29 mouse cellular contexts compared by ENCODE assay signal in genomic region chr16:87103599-87103998, GRCm38 (mm10).
A peak's percentile ranks its signal among the peaks of the same experiment; 100 is the strongest.
DNase-seq lines count a peak whose midpoint lies in the region; ATAC-seq and TF ChIP-seq lines count a peak whose summit lies in the region.
"Had no signal": no experiment of that assay in that cellular context is flagged by ENCODE, and none has a peak within 500 bp of the region (broad histone marks: within the 10 kb centered on the region; RNA-seq: fewer than 3 reads in every experiment).

No protein-coding gene starts in this region.

- H3K9ac ChIP-seq in intestine, embryonic 15.5 days: no peak overlapping the region
- no peak overlapping the region for H3K9ac ChIP-seq in intestine, embryonic 16.5 days (ENCODE audit: low read depth, low read length)
- H3K9ac ChIP-seq in stomach, embryonic 14.5 days (replicated peaks; ENCODE audit: low read depth, low read length): no peak overlapping the region
- no peak overlapping the region for H3K9ac ChIP-seq in stomach, postnatal 0 days (ENCODE audit: low read length)
- H3K9ac ChIP-seq in forebrain, embryonic 15.5 days (replicated peaks): no peak overlapping the region
- H3K9ac ChIP-seq: embryonic facial prominence, embryonic 13.5 days; forebrain, embryonic 12.5 days; heart, embryonic 13.5 days; hindbrain, embryonic 14.5 days had no signal

- no peaks in the 10 kb centered on the region for H3K4me1 ChIP-seq in intestine, embryonic 15.5 days (replicated peaks)
- no peaks in the 10 kb centered on the region for H3K4me1 ChIP-seq in intestine, embryonic 16.5 days (ENCODE audit: control insufficient read depth, insufficient read depth, low read length)
- no peaks in the 10 kb centered on the region for H3K4me1 ChIP-seq in stomach, embryonic 14.5 days (ENCODE audit: control insufficient read depth, insufficient read depth, low read length)
- H3K4me1 ChIP-seq in stomach, postnatal 0 days (replicated peaks; ENCODE audit: control insufficient read depth, insufficient read depth): no peaks in the 10 kb centered on the region
- no peaks in the 10 kb centered on the region for H3K4me1 ChIP-seq in forebrain, embryonic 15.5 days
- H3K4me1 ChIP-seq: embryonic facial prominence, embryonic 10.5 days; embryonic facial prominence, embryonic 13.5 days; forebrain, embryonic 12.5 days; heart, embryonic 10.5 days; heart, embryonic 13.5 days had no signal

- no peak for TF ChIP-seq EP300 in stomach, postnatal 0 days (optimal IDR thresholded peaks at IDR 0.05)

- WGBS in intestine, embryonic 15.5 days: 56% methylated on average over 2 of the region's 2 CpGs
- WGBS in intestine, embryonic 16.5 days: 66% methylated on average over 2 of the region's 2 CpGs
- WGBS in stomach, embryonic 14.5 days: 62% methylated on average over 2 of the region's 2 CpGs
- 48% methylated on average over 2 of the region's 2 CpGs for WGBS in stomach, postnatal 0 days
- WGBS in forebrain, embryonic 15.5 days: 78% methylated on average over 2 of the region's 2 CpGs

- H3K27ac ChIP-seq in intestine, embryonic 15.5 days: no peak overlapping the region
- H3K27ac ChIP-seq in intestine, embryonic 16.5 days (ENCODE audit: low read length): no peak overlapping the region
- no peak overlapping the region for H3K27ac ChIP-seq in stomach, embryonic 14.5 days (ENCODE audit: low read length)
- H3K27ac ChIP-seq in stomach, postnatal 0 days (replicated peaks): no peak overlapping the region
- H3K27ac ChIP-seq in forebrain, embryonic 15.5 days (replicated peaks): no peak overlapping the region
- H3K27ac ChIP-seq: embryonic facial prominence, embryonic 10.5 days; embryonic facial prominence, embryonic 13.5 days; forebrain, embryonic 12.5 days; heart, adult 2 months; heart, embryonic 10.5 days; heart, embryonic 13.5 days; hindbrain, embryonic 14.5 days; hindbrain, postnatal 0 days had no signal

- no peaks in the 10 kb centered on the region for H3K9me3 ChIP-seq in intestine, embryonic 15.5 days
- no peaks in the 10 kb centered on the region for H3K9me3 ChIP-seq in intestine, embryonic 16.5 days (ENCODE audit: control insufficient read depth, low read length)
- H3K9me3 ChIP-seq in stomach, embryonic 14.5 days (ENCODE audit: control insufficient read depth, low read depth, low read length): no peaks in the 10 kb centered on the region
- no peaks in the 10 kb centered on the region for H3K9me3 ChIP-seq in stomach, postnatal 0 days (ENCODE audit: control insufficient read depth, low read length)
- no peaks in the 10 kb centered on the region for H3K9me3 ChIP-seq in forebrain, embryonic 15.5 days
- H3K9me3 ChIP-seq: embryonic facial prominence, embryonic 10.5 days; embryonic facial prominence, embryonic 13.5 days; forebrain, embryonic 12.5 days; heart, embryonic 10.5 days; heart, embryonic 13.5 days had no signal

- DNase-seq in stomach, postnatal 0 days (ENCODE audit: low spot score): no peak
- DNase-seq in NIH3T3 (ENCODE audit: low read depth): peak; percentile 53
- DNase-seq: adrenal gland, adult 8-10 months; adrenal gland, postnatal 25 days; cerebellum, adult 11-12 months; cerebellum, adult 8-10 months; cerebellum, postnatal 10 days; cerebellum, postnatal 36 days; embryo, embryonic 11 days; gastrocnemius, postnatal 10 days; gastrocnemius, postnatal 36 days; heart, adult 2 months; heart, postnatal 14 days; heart, postnatal 4 days had no signal

- H3K27me3 ChIP-seq in intestine, embryonic 15.5 days (replicated peaks): no peaks in the 10 kb centered on the region
- H3K27me3 ChIP-seq in intestine, embryonic 16.5 days (replicated peaks; ENCODE audit: control insufficient read depth, insufficient read depth, low read length): no peaks in the 10 kb centered on the region
- no peaks in the 10 kb centered on the region for H3K27me3 ChIP-seq in stomach, embryonic 14.5 days (ENCODE audit: control insufficient read depth, insufficient read depth, low read length)
- no peaks in the 10 kb centered on the region for H3K27me3 ChIP-seq in stomach, postnatal 0 days (ENCODE audit: control insufficient read depth, insufficient read depth, low read length)
- H3K27me3 ChIP-seq in forebrain, embryonic 15.5 days: no peaks in the 10 kb centered on the region
- H3K27me3 ChIP-seq: embryonic facial prominence, embryonic 13.5 days; forebrain, embryonic 12.5 days; heart, embryonic 13.5 days had no signal

- no peaks in the 10 kb centered on the region for H3K36me3 ChIP-seq in intestine, embryonic 15.5 days
- H3K36me3 ChIP-seq in intestine, embryonic 16.5 days (ENCODE audit: control insufficient read depth, insufficient read depth, low read length): no peaks in the 10 kb centered on the region
- H3K36me3 ChIP-seq in stomach, embryonic 14.5 days (ENCODE audit: control insufficient read depth, insufficient read depth, low read length): no peaks in the 10 kb centered on the region
- H3K36me3 ChIP-seq in stomach, postnatal 0 days (ENCODE audit: control insufficient read depth, insufficient read depth, low read length): no peaks in the 10 kb centered on the region
- no peaks in the 10 kb centered on the region for H3K36me3 ChIP-seq in forebrain, embryonic 15.5 days
- H3K36me3 ChIP-seq: embryonic facial prominence, embryonic 10.5 days; embryonic facial prominence, embryonic 13.5 days; forebrain, embryonic 12.5 days; heart, embryonic 10.5 days; heart, embryonic 13.5 days had no signal

- no peak overlapping the region for H3K4me2 ChIP-seq in intestine, embryonic 15.5 days (replicated peaks)
- H3K4me2 ChIP-seq in intestine, embryonic 16.5 days (ENCODE audit: low read depth, low read length): no peak overlapping the region
- no peak overlapping the region for H3K4me2 ChIP-seq in stomach, embryonic 14.5 days (replicated peaks; ENCODE audit: low read depth, low read length)
- H3K4me2 ChIP-seq in stomach, postnatal 0 days (replicated peaks; ENCODE audit: low read depth): no peak overlapping the region
- no peak overlapping the region for H3K4me2 ChIP-seq in forebrain, embryonic 15.5 days (replicated peaks)
- H3K4me2 ChIP-seq: embryonic facial prominence, embryonic 13.5 days; forebrain, embryonic 12.5 days; heart, embryonic 13.5 days; hindbrain, embryonic 14.5 days had no signal

- peak; percentile 23; the same call in 1 of the 2 replicates for ATAC-seq in intestine, embryonic 15.5 days
- ATAC-seq in intestine, embryonic 16.5 days: no peak
- peak; percentile 58 for ATAC-seq in stomach, embryonic 14.5 days (ENCODE audit: insufficient number of reproducible peaks, insufficient read depth, low FRiP score, low read depth)
- ATAC-seq in stomach, postnatal 0 days (ENCODE audit: low FRiP score, low TSS enrichment): no peak
- ATAC-seq in forebrain, embryonic 15.5 days (replicated peaks): no peak
- ATAC-seq: activated CD4-positive, CD25-positive, alpha-beta regulatory T cell, adult 4 months; CD4-positive, CD25-positive, alpha-beta regulatory T cell, adult 4 months; forebrain, embryonic 16.5 days; hindbrain, postnatal 0 days had no signal

- TF ChIP-seq CTCF in stomach, postnatal 0 days (IDR thresholded peaks at IDR 0.05; ENCODE audit: low read depth): no peak

- H3K4me3 ChIP-seq in intestine, embryonic 15.5 days (replicated peaks): no peak overlapping the region
- no peak overlapping the region for H3K4me3 ChIP-seq in intestine, embryonic 16.5 days (ENCODE audit: low read length)
- H3K4me3 ChIP-seq in stomach, embryonic 14.5 days (ENCODE audit: low read depth, low read length): no peak overlapping the region
- H3K4me3 ChIP-seq in stomach, postnatal 0 days (ENCODE audit: low read depth, low read length): no peak overlapping the region
- H3K4me3 ChIP-seq in forebrain, embryonic 15.5 days: no peak overlapping the region
- H3K4me3 ChIP-seq: embryonic facial prominence, embryonic 10.5 days; embryonic facial prominence, embryonic 13.5 days; erythroblast, embryonic 14.5 days; forebrain, embryonic 12.5 days; heart, adult 2 months; heart, embryonic 10.5 days; heart, embryonic 13.5 days had no signal

Comparison
In these comparisons a context has a peak if more than half of its experiments do, and no peak if none do; other contexts are left out.
1. ATAC-seq: peak in intestine, embryonic 15.5 days (single experiment) and stomach, embryonic 14.5 days (single experiment); none in intestine, embryonic 16.5 days (single experiment), stomach, postnatal 0 days (single experiment) and forebrain, embryonic 15.5 days (single experiment).